Mouse (Mus musculus) mouse embryonic stem cell (cell line): Measurements from ENCODE around the gene Klc3.

Experiments
- in situ Hi-C, 2 experiments: fragments of 300-500 bp; cut with MboI; formaldehyde crosslinking; loops; 1 replicate in 1 of 2; 3 replicates in 1 of 2; pipeline ENCODE4 v1.14.3; 2019 to 2020; ENCODE audit warnings: low sequenced_read_pairs in 2 of 2, low pct_unique_long_range_greater_than_20kb in 1 of 2, mixed read lengths in 1 of 2; ENCODE audit not compliant: unreplicated experiment in 1 of 2

Gene Klc3

DNA sequence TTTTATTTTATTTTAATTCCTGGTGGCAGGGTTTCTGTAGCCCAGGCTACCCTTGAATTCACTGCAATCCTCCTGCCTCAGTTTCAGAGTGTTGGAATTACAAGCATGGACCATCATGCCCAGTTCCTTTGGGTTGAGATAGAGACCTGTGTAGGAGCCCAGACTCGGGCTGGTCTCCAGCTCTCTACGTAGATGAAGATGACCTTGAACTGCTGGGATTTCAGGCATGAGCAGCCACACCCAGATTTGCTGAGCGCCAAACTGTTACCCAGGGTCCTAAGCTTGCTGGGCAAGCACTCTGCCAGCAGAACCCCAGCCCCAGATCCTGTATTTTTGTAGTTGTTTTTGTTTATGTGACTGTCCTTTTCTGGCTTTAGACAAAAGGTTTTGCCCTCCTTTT is 9.6 kb upstream of the Klc3 start:
- in situ Hi-C loops: loop anchor here in 1 of 2 experiments (25.0 kb wide), 1 partner anchor 374 kb away; the partner anchor contains the start of gene Cblc

DNA sequence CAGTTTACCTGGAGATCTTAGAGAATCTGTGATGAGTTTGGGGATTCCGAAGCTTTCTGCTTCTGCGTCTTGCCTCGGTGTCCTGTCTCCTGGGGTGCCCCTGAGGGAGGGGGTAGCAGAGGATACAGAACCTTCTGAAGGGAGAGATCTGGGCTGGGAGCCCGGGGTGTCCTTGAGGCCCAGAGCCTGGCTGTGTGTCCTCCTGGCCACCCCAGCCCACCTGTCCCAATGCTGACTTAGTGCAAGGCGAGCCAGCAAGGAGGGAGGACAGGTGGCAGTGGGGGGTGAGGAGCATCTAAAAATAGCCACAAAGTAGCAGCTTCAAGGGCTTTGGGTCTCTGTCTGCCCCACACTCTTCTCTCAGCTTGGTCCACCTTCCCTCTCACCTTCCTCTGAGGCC is 7.9 kb upstream of the Klc3 start:
- in situ Hi-C loops: loop anchor here in 1 of 2 experiments (25.0 kb wide), 1 partner anchor 376 kb away; the partner anchor contains the start of gene Cblc

DNA sequence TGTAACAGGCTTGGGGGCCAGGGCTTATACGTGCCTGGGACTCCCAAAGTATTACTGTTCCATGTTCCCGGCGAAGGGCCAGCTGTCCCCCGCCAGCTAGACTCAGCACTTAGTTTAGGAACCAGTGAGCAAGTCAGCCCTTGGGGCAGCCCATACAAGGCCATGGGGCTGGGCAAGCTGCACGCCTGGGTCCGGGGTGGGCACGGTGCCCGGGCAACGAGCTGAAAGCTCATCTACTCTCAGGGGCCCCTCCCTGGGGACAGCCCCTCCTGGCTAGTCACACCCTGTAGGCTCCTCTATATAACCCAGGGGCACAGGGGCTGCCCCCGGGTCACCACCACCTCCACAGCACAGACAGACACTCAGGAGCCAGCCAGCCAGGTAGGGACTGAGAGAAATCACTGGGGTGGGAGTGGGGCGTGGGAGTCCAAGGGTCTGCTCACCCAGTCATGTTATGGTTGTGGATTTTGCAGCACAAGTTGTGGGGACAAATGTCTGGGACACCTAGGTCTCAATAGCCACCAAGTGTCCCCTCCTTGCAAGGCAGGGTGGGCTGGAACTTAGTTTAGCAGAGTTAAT is 7.0 kb upstream of the Klc3 start:
- in situ Hi-C loops: loop anchor here in 1 of 2 experiments (25.0 kb wide), 1 partner anchor 376 kb away; the partner anchor contains the start of gene Cblc

DNA sequence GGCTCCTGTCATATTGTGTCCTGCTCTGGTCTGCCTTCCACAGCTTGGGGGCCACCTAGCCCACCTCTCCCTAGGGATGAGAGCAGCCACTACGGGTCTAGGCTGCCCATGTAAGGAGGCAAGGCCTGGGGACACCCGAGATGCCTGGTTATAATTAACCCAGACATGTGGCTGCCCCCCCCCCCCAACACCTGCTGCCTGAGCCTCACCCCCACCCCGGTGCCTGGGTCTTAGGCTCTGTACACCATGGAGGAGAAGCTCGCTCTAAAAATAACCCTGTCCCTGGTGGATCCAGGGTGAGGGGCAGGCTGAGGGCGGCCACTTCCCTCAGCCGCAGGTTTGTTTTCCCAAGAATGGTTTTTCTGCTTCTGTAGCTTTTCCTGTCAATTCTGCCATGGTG is 5.8 kb upstream of the Klc3 start:
- in situ Hi-C loops: loop anchor here in 1 of 2 experiments (25.0 kb wide), 1 partner anchor 378 kb away; the partner anchor contains the start of gene Cblc

DNA sequence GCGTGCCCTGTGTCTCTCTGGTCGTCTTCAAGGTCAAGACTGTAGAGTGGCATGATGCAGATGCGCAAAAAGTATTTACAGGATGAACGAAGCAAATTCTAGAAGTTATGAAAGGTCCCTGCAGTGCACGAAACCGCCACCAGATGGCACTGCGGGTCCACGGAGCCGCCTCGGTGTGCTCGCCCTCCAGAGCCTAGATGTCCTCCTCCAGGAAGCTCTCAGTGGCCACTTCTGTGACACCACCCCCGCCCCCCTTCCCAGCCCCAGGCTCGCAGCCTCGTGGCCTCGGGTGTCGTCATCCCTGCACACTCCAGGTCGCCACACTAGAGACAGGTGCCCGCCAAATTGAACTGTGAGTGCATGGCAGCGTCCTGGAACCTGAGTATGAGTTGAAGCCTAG is 1.5 kb upstream of the Klc3 start:
- in situ Hi-C loops: loop anchor here in 1 of 2 experiments (25.0 kb wide), 1 partner anchor 382 kb away; the partner anchor contains the start of gene Cblc

DNA sequence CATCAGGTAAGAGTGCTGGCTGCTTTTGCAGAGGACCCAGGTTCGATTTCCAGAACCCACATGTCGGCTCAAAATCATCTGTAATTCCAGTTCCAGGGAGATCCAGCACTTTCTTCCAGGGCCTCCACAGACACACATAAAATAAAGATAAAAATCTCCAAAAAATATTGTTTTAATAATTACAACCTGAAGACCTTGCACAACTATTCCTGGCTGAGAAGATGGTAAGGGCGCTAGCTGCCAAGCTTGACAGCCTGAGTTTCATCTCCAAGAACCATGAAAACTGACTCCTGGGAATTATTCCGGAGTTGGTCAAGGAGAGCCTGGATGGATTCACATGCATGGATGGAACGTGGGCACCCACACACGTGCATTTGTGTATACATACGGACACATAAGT is 572 bp upstream of the Klc3 start, which contains the start of gene Ckm:
TSS of gene Ckm (plus strand) at position 301 of the 400 bp plus-strand sequence.
- in situ Hi-C loops: loop anchor here in 1 of 2 experiments (25.0 kb wide), 1 partner anchor 383 kb away; the partner anchor contains the start of gene Cblc

DNA sequence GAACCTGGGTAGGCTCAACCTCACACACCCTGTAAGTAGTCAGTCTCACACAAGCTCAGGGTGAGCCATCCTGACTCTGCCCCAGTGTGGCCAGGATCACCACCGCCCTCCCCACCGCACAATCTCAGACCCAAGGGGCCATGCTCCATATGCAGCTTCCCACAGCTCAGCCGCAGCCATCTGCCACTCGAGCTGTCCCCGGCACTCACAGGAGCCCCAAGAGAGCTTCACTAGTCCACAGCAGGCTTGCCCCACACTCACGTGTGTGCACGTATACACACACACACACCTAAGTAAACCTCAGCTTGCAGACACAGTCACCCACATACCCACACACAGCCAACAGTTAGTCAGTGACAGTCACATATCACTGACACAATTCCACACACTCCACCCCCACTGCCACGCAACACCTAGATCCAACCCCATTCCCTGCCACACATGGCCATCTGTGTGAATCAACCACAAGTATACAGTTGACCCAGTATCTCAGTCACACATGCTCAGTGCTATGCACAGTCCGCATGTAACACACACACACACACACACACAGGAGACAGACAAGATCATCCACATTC is 1.3 kb downstream of the Klc3 start:
- in situ Hi-C loops: loop anchor here in 1 of 2 experiments (25.0 kb wide), 1 partner anchor 385 kb away; the partner anchor contains the start of gene Cblc

DNA sequence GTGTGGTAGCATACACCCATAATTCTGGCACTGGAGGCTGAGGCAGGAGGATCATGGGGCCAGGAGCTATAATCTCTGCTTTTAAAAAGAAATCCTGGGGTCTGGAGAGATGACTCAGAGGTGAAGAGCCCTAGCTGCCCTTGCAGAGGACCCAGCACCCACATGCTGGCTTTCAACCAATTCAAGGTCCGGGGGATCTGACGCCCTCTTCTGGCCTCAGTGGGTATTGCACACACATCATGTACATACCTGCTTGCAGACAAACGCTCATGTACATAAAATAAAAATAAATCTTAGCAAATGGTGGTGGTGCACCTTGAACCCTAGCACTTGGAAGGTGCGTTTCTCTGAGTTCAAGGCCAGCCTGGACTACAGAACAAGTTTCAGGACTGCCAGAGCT is 3.0 kb downstream of the Klc3 start:
- in situ Hi-C loops: loop anchor here in 1 of 2 experiments (25.0 kb wide), 1 partner anchor 386 kb away; the partner anchor contains the start of gene Cblc

DNA sequence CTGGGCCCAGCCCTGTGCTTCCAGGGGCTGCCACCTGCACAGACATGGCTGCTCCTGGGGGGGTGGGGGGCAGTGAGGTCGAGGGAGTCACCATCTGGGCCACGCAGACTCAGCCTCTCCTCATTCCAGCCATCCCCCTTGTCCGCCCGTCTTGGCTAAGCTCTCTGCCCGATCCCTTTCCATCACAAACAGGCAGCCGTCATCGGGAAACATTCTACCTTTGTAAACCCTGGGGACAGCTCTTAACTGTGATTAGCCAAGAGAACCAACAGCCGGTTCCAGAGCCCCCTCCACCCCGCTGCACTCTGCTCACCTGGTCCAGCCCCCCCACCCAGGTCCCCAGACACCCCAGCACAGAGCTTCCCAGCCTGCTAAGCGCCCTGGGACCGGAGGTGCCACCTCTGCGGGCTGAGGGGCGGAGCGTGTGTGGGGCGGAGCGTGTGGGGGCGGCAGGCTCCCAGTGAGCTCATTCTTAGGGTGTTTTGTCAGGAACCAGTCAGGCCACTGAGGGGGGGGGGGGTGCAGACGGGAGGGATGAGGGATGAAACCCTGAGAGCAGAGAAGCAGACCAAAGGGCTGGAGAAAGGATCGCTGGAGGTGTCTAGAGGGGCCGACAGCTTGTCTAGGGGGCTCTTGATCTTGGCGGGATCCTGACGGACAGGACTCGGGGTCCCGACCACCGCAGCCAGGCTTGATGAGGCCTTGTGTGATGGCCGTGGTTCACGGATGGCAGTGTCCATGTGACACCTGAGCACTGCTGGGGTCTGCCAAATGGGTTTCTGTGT is 4.2 kb downstream of the Klc3 start:
- in situ Hi-C loops: loop anchor here in 1 of 2 experiments (25.0 kb wide), 1 partner anchor 388 kb away; the partner anchor contains the start of gene Cblc

DNA sequence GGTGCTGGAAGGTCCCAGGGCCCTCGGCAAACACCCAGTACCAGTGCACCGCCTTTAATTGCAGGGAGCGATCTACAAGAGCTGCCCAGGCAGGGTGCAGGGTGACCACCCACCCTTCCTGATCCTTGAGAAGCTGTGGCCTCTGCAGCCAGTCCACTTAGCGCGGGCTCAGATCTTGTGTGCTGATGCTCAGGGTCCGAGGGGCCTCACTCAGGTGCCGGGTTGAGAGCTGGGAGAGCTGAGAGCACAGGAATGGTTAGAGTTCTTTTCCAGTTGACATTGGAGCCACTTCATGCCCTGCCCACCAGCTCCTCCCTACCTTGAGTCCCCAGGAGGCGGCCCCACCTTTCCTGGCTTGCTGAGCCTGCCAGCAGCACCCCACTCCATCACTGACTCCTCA is 9.4 kb downstream of the Klc3 start:
- in situ Hi-C loops: no loop called here

DNA sequence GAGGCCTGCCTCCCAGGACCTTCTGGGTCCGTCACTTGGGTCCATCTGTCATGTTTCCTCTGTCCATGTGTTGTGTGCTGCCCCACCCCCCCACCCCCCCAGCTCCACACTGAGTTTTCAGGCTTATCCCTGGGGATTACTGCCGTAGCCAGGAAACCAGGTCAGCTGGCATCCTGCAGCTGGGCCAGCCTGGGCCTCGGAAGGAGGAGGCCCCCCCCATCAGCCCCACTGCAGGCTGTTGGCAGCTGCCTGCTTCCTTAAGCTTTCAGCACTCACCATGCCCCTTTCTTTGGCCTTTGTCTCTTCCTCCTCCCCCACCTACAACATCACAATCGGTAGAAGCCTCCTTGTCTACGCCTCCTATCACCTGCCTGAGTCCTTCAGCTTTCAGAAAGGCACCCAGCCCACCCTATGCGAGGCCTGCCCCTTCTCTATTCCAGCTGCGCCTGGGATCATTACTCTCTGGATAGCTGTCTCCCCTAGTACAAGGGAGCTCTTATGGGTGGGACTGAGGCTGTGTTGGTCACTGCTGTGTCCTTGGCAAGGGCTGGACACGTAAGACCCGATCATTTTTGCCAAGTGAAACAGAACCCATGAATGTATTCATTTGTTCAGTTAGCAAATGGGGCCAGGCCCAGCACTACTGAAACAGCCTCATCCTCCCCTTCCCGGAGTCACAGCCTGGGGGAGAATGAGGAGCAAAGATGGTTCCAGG is 15.0 kb downstream of the Klc3 start:
- in situ Hi-C loops: no loop called here

DNA sequence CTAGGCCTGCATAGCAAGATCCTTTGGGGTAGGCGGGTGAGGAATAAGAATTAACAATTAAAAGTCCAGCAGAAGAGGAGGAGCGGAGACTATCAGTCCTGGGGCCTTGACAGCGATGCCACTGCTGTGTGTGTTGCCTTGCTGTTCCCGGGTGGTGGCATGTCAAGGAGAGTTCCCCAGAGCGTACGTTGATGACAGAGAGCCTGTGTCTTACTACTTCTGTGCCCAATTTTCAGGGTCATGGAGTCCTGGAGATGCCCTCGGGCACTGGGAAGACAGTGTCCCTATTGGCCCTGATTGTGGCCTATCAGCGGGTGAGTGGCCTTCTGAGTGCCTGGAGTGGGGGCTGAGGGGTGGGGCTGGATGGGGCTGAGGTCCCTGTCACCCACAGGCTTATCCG is 20.2 kb downstream of the Klc3 start:
- in situ Hi-C loops: no loop called here

DNA sequence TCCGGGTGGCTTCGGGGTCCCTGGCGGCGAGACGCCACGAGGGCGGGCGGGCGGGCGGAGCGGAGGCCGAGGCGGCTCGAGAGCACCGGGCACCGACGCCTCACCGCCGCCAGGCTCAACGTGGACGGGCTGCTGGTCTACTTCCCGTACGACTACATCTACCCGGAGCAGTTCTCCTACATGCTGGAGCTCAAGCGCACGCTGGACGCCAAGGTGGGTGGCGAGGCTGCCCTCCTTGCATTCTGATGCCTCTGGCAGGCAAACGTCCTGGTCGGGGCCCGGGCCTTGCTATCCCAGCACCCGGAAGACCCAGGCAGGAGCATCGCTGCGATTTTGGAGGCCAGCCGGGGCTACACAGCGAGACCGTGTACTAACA is 21.8 kb downstream of the Klc3 start:
- in situ Hi-C loops: no loop called here

DNA sequence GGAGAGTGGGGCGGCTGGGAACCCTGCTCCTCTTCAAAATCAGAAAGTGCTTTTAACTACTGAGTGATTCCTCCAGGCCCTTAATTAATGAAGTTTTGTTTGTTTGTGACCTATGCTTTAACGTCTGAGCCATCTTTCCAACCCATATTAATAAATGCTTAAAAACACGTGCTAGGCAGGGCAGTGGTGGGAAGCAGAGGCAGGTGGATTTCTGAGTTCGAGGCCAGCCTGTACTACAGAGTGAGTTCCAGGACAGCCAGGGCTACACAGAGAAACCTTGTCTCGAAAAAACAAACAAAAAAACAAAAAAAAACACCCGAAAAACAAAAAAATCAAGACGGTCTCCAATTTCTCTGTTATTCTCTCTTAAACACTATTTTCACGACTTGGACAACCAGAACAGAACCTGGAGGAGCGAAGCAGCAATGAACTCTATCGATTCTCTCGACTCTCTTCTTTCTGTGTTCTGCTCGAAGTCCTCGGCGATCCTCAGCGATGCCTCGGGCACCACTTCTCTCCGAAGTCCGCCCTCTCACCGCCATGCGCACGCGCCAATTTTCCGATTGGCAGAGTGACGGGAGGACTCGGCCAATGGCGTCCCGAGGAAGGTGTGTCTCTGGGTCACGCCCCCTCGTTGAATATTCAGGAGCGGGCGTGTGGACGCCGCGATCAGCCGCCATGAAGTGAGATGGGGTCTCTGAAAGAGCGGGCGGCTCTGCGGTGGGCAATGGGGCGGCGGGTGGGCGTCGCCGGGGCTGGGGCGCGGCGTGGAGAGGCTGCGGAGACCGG is 22.3 kb downstream of the Klc3 start, which contains the start of gene Ercc2:
TSS of gene Ercc2 (plus strand) at position 634 of the 789 bp plus-strand sequence.
- in situ Hi-C loops: no loop called here

DNA sequence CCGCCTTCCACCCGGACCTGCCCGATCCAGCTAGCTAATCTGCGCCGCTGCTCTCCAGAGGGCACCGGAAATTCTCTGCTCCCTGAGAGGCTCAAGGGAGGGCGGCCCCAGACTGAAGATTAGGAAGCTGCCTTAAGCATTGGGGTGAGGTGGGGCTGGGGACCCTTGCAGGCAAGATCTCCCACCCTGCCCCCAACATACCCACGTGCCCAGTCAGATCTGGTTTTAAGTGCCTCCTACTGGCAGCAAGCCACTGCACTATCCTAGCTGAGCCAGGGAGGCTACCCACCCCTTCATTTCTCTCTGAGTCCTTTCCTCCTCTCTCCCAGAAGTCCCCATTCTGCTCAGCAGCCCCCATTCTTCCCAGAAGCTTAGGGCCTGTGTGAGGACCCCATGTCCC is 25.9 kb downstream of the Klc3 start:
- in situ Hi-C loops: no loop called here

DNA sequence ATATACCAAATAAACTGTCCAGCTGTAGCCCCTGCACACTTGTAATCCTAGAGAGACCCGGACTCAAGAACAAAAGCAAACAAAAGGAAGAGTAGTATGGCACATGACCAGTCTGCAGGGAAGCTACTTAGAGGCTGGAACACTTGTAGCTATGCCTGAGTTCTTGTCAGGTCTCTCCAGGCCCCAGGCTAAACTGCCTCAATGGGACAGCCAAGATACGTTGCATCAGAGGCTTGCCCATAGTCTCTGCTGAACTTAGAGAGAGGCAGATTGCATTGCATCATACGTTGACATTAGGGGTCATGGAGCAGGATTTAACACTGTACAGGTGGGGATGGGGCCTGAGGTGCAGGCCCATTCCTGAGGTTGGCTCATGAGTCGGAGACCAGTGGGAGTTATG is 27.9 kb downstream of the Klc3 start:
- in situ Hi-C loops: no loop called here

DNA sequence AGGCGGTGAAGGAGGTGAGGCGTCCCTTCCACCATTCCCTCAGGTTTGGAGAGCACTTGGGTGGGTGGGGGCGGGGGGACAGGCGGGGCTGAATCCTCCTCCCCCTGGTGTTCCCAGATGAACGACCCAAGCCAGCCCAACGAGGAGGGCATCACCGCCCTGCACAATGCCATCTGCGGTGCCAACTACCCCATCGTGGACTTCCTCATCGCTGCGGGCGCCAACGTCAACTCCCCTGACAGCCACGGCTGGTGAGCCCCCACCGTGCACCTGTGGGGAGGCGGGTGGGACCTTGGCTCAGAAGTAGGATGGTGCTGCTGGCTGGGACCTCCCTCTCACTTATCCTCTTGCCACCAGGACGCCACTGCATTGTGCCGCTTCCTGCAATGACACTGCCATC is 28.5 kb downstream of the Klc3 start:
- in situ Hi-C loops: no loop called here

DNA sequence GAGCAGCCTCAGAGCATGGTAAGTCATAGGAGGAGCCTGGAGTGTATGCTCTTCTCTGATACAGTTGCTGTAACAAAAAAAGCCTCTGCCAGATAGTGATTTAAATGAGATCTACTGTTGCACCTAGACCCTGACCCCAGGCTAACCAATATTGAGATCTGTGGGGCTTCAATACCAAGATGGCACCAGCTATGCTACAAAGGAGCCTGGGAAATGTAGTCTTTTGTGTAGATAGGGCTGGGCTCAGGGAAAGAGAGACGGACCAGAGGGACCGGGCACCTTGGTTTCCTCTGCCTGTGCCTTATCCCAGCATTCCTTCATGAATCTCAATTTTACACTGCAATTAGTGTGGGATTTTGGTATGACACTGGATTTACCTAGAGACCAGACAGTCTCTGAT is 30.5 kb downstream of the Klc3 start:
- in situ Hi-C loops: no loop called here
